Mouse (Mus musculus): ENCODE measurements around the gene Barx1.

Gene Barx1

DNA sequence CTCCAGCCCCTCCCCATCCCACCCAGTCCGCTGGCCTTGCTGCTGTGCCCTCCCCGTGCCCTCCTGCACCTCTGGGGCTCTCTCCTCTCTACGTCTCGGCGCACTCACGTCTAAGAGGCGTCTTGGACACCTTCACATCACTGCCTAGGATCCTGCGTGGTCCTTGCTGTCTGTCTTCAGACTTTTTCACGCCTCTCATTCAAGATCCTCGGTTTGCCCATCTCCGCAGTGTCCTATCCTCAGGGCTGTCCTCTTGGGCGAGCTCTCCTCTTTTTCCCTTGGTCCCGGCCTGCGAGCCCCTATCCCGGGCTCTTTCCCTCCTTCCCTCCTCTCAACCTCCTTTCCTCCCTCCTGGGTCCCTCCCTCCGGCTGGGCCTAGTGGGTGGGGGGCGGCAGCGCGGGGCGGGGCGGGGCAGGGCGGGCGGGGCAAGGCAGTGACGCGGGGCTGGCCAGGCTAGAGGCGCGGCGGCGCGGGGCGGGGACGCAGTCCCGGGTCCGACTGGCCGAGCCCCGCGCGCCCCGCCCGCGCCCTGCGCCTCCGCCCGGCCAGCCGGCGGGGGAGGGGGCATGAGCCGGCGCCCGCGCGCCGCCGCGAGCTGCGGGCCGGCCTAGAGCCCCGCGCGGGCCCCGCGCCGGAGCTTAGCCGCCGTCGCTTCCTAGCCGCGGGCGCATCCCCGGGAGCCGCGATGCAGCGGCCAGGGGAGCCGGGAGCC is at the start of gene Barx1:
Gene Barx1 (plus strand): TSS at position 568 of the 713 bp plus-strand sequence.
- no peak for DNase-seq (ENCODE audit: low spot score)

DNA sequence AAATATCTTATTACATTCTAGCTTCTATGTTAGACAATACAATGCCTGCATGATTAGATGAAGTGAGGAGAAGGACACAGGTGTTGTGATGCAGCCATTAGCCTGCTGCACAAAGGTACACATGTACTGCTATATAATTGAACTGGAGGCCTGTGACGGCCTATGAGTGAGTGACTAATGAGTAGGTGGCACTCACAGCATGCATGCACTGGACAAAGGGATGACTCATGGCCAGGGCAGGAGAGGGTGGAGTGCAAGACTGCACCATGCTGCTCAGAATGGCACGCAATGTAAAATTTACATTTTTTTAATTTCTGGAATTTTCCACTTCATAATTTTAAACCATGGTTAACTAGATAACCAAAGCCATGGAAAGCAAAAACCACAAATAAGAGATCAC is 48.3 kb upstream of the Barx1 start:
- no peak for DNase-seq (ENCODE audit: low spot score)

DNA sequence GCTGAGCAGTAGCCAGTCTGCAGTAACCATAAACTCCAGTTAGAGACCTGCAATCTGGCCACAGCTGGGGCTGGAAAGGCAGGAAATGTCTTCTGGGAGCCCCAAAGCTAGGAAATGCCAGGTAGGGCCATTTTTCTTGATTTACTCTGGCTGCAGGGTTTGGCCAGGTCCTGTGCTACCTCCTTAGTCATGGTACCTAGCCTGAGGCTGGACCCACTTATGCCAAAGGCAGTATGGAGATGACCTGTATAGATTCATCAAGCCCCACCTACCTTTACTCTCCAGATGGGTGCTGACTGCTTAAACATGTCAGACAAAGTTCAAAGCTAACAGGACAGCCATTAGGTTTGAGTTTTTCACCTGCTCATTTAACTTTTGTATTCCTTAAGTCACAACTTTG is 45.0 kb upstream of the Barx1 start:
- DNase-seq (ENCODE audit: low spot score): no peak

DNA sequence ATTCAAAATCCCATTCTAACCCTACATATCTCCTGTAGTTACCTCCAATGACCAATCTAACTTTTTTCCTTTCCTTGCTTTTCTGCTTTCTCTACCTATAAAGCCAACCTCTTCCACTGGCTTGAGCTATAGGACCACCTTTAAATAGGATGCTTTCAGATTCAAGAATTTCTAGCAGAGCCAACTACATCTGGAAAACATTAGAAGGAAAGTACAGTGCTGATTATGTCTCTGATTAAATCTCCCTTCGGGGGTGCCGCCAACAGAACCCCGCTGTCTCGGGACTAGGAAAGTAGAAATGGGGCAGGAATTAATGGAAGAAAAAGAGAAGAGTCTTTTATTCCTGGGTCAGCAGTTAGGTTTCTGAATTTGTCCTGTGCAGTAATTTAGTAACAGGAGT is 43.9 kb upstream of the Barx1 start:
- no peak for DNase-seq (ENCODE audit: low spot score)

DNA sequence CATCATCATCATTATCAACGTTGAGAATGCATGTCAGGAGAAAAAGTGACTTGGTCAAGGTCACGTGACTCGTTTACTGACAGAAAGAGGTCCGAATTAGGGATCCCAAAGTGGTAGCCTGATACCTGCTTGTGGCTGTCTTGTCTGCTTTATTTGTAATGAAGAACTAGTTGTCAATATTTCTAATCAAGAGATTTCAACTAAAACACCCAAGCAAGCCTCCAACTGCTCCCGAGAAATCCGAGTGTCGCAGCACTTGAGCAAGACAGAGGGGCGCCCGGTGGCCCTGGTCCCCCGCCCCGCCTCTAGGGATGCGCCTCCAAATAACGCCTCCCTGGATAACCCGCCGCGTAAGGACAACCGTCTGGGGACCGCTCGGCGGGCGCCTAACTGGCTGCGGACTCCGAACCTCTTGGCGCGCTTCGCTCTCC is 37.8 kb upstream of the Barx1 start:
- no peak for DNase-seq (ENCODE audit: low spot score)

DNA sequence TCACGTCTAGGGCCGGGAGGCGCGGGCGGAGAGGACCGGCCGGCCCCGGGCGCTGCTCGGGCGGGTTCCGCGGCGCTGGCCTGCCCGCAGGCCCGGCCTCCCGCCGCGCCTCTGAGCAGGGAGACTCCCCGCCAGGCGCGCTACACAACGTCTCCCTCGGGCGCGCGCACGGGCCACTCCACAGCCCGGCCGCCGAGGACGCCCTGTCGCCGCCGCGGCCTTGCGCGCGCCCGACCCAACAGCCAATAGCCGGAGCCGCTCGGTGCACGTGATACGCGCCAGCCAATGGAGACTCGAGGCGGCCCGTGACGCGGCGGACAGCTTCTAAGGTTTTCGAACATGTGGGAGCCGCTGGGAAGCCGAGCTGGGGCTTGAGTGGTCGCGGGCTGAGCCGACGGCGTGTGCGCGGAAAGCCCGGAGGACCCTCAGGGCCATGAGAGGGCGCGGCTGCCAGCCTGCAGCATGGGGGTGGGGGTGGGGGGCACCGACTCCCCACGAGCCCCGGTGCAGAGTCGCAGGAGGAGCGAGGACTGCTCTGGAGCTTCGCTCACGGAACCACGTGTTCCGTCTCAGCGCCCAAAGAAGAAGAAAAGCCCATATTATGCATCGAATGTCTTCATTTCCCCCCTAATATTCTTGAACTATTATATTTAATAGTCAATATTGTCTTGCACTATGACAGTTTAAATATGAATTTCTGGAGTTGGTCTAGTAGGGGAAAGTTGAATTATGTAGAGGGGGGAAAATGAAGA is 37.2 kb upstream of the Barx1 start, which contains the start of gene Ptpdc1:
Gene Ptpdc1 (minus strand): TSS at position 232 of the 752 bp plus-strand sequence.
- DNase-seq (ENCODE audit: low spot score): peak; percentile 96

DNA sequence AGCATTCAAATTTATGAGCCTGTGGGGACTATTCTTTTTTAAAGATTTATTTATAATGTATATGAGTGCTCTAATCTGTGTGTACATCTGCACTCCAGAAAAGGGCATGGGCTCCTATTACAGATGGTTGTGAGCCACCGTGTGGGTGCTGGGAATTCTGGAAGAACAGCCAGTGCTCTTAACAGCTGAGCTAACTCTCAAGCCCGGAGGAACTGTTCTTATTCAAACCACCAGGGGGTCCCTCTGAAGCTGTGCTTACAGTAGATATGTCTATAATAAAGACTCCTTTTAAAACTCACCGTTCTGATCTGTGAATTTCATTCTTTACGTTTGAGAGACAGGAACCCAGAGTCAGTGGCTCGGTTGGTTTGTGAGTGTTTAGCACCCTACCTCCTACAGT is 31.1 kb upstream of the Barx1 start:
- DNase-seq (ENCODE audit: low spot score): no peak

DNA sequence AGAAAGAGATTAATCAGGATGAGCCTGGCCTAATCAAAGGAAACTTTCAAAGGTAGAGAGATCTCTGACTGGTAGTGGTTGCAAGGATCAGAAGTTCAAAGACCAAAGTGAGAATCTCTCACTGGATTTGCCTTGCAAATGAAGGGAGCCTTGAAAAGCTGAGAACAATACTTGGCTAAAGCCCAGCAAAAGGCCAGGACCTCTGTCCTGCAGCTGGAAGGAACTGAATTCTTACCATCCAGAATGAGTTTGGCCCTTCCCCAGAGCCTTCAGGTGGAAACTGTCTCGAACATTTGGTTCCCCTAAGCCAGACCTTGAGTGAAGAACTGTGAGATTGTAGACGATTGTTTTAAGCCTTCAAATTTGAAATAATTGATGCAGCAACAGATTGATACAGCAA is 25.1 kb upstream of the Barx1 start:
- no peak for DNase-seq (ENCODE audit: low spot score)

DNA sequence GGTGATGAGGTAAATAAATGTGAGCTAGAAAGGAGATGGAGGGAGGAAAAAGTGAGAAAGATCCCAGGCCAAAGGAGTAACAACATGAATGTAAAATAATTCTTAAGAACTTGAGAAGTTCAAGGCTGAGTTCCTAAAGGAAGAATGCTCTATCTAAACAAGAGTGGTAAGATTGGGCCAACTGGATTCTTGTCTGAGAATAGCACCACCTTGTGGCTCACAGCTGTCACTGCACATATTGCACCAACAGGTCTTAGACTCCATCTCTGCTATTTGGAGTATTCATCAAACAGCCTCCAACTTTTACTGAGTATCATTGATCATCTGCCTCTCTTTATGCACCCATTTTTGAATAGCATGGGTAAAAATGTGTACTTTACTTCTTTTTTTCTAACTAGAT is 23.2 kb upstream of the Barx1 start:
- DNase-seq (ENCODE audit: low spot score): peak; percentile 58

DNA sequence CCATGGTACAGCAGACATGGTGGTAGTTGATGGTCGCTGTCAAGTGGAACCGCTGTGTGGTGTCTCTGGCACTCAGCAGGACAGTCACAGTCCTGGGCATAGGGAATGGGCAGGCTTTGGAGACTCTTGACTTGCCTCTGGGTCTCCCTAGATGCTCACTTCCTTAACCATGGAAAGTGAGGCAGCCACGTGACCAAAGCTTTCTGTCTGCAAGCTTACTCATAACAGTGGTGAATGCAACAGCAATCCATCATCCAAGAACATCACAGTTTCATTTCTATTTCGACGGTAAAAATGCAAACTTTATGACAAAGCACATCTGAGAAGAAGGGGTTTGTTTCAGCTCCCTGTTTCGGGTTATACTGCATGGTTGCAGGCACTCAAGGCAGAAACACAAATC is 19.7 kb upstream of the Barx1 start:
- no peak for DNase-seq (ENCODE audit: low spot score)

DNA sequence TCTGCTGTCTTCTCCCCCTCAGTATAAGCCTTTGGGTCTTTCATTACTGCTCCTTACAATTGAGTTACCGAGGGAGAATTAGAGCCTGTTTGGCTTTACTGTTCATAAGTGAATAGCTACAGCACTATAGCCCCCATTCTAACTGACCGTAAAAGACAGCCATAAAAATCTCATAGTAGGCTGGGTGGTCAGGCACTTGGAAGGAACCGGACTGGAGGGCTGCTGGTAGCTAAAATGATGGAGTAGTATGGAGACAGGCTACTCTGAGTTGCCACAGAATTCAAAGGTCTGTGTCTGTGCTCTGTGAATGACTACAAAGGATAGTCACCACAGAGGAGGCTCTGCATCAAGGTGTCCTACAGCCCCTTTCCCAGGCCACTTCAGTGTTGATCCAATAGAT is 18.8 kb upstream of the Barx1 start:
- DNase-seq (ENCODE audit: low spot score): no peak

DNA sequence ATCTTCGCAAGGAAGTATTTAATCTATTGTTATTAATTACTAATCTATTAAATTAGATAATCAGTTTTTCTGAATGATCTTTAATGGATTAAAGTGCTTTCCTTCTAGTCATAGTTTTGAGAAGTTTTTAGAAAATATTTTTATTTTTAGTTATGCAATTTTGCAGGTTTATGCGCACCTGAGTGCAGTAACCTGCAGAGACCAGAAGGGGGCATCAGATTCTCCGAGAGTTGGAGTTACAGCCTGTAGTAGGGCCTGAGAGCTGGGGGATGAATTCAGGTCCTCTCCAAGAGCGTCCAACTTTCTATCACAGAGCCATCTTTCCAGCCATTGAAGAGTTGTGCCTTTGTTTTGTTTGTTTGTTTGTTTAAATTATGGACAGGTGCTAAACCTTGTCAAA is 16.1 kb upstream of the Barx1 start:
- DNase-seq (ENCODE audit: low spot score): no peak

DNA sequence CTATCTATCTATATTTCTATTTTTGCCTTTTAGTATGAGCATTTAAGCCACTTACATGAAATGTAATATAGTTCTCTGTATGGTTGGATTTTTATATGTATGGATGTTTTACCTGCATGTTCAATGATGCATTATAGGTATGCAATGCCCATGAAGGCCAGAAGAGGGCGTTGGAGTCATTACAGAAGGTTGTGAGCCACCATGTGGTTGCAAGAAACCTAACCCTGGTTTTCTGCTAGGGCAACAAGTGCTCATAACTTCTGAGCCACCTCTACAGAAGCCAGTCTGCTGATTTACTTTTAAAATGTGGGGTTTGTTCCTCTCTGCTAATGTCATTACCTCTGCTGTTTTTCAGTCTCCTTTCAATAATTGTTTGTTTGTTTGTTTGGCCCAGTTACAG is 12.2 kb upstream of the Barx1 start:
- DNase-seq (ENCODE audit: low spot score): no peak

DNA sequence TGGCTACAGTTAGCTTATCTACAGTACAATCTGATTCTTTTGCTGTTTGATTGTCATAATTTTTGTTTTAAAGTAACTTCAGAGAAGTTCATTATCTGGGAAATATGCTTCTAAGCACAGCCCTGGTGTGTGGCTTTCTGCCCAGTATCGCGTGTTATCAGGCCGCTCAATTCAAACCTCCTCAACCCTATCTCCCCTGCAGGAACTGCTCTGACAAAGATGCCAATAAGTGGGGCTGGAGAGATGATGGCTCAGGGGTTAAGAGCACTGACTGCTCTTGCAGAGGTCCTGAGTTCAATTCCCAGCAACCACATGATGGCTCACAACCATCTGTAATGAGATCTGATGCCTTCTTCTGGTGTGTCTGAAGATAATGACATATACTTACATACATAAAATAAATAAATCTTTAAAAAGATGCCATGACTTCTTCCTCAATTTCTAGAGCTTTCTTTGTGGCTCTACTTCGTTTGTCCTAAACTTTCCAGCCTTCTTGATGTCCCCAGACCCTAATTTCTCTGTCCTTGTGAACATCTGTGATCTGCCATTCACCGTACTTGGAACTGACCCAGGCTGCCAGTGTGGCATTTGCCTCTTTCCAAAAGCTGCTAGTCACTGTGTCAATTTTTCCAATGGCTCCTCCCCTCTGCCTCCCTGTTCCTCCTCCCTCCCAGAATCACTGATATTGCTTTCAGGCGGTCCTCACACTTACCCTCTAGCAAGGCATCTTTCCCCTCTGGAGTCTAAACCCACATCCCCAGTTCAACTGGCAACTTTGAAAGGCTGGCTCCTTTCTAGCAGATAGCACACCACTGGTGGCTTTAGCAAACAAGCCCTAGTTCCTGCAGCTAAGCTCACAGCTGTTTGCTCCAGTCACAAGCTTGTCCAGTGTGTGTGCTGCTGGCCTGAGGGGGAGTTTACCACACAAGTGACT is 11.4 kb upstream of the Barx1 start:
- no peak for DNase-seq (ENCODE audit: low spot score)

DNA sequence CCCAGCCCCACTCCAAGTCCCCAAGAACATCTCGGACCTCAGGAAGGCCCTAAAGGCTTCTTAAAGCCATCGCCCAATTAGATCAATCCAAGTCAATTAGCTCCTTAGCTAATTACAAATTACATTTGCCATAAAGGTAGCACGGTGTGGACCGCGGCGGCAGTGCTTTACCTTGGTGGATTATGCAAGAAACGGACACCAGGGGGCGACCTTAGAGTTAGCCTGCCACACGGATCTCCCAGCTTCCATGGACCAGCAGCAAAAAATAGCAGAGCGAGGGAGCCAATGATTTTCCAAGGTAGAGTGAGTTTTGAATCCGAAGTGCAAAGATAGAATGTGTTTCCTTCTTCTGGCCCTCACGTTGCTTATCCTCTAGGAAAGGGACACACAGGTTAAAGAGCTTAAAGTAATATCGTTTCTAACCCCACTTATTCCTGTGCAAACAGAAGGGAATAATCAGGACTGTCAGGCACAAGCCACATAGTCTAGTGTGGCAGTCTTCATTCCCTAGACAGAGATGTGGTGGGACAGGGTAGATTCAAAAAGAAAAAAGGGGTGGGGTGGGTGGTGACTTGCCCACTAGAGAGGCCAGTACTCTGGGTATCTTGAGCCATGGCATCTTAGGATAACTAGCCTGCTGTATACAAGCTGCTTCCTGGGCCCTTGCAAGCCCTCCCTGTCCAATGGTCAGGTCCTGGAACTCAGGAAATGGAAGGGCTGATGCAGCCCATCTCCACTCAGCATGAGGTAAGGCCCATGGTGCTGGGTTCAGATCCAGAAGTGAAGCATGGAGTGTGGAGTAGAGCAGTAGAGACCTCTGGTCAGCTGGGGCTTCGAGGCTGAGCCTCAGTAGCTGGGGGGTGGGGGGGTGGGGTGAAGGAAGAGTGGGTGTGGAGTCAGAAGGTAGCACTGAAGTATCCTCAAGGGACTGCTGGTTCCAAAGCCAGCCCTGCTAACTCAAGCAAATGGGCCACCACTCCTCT is 8.7 kb upstream of the Barx1 start:
- peak; percentile 24 for DNase-seq (ENCODE audit: low spot score)

DNA sequence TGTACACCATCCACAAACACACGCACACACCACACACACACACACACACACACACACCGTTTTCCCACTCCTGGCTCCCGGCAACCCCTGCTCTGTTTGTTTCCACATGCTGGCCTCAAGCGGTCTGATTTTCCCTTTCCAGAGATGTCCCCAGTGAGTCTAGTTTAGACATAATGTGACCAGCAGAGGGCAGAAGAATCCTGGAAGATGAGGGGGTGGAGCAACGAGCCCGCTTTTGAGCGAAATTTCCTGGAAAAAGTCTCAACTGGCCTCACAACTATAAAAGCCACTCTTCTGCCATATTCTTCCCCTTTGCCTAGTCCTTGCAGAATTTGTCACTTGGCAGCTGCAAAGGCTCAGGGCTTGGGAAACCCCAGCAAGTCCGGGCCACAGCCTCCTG is 7.2 kb upstream of the Barx1 start:
- no peak for DNase-seq (ENCODE audit: low spot score)

DNA sequence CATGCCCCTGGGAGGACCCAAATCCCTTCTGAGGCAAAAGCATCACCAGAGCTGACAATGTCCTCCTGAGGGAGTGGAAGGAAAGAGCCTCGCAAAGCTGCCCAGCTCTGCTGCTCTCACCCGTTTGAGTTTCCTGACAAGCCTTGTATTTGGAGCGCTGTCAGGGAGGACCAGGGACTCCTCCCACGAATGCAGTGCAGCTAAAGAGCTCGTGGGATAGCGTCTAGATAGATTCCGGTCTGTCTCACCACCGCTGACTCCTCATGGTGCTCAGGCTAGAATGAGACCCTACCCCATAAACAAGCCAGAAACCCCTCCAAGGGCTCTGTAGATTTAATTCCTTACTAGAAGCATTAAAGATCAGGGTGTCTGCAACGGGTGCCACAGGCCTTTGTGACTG is 5.0 kb upstream of the Barx1 start:
- no peak for DNase-seq (ENCODE audit: low spot score)

DNA sequence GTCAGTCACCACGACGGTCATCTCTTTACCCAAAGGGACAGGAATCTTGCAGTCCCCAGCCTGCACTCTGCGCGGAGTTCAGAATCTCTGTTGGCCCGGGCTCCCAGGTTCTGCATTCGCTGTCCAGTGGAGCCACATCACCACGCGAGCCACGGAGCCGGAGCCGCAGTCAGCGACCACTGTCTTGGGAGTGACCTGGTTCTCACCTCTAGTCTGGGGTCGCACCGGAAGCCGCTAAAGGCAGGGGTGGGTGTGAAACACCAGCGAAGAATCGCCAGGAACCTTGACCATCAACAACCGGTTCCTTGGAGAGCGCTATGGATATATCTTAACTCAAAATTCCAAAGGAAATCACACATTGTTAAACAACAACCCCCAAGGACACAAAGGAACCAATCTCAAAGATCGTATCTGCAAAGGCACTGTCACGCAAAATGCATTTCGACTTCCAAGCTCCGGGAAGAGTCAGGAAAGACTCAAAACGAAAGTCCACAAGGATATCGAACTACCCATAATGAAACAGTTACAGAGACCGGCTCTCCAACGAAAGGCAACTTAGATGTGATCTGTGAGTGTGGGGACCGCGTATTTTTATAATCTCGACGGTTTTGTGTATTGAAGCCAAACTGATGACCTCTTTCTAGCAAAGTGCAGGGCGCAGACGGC is 4.1 kb upstream of the Barx1 start:
- no peak for DNase-seq (ENCODE audit: low spot score)

DNA sequence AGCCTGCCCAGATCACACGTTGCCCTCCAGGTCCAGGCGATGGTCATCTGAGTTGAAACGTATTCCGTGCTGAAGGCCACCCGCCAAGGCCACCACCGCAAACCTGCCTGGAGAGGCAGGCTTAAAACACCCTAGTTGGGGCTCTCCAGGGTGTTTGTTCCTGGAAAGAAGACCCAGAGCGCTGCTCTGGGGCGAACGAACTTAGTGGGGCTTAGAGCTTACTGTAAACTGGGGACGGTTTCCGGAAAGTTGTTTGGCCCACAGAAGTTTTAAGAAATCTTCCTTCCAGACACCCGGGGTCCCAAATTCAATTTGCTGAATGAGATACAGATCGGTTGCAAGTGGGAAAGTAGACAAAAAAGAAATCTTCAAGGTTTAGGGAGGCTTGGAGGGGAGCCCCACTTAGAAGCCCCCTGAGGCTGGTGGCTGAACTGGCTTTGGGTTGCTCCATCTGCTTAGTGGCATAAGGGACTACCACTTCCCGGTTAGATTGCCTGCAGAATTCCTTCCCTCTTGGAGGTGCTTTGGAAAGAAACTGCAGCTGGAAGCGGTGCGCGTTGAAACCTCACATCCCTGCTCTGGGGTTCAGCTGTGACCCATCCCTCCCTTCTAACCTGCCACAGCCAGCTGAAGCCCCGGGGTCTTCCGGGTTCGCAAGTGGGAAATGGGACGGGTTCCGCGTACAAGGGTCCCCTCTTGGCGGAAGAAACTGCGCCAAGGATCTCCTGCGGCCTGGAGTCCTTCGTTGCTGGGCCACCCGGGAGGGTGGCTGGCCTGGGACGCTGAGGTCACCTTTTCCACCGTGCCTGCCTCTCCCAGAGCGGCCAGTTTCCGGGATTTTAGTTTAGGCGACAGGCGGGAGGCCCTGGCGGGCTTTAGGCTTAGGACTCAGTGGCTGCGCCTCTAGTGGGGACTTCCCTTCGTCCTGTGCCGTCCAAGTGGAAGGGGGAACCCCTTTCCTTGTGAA is 3.3 kb upstream of the Barx1 start:
- no peak for DNase-seq (ENCODE audit: low spot score)

Measured in T-cell, adult 2 months (primary cell).